Mouse (Mus musculus) gonadal fat pad, adult 2 months (tissue): ENCODE data around the gene Tmem254b. TPM values are rescaled to one million over a fixed set of nuclear protein-coding genes. Genes with fewer than 3 reads are reported as not detected.
"Not testable (repeated sequence)": the region's sequence is repeated elsewhere in the genome, so short reads cannot be mapped to it uniquely, and the experiment has no call there.

Experiments used
- DNase-seq: peaks from one replicate; pipeline ENCODE4 v3.0.0-alpha.2; 2012; ENCODE audit warnings: low read depth
- polyA plus RNA-seq: library from polyadenylated mRNA; depleted of rRNA; stranded (reverse); fragments of >200 nt; gene quantifications from 2 replicates; pipeline ENCODE4 v1.2.3, GENCODE M21; 2012; rRNA removed

The Tmem254b gene
- polyA plus RNA-seq, result 67.9 and 80.1 TPM in 2 replicates

- not testable (repeated sequence) for DNase-seq
Measured at GRCm38 (mm10) chr14:26206926-26207247, at the start of gene Tmem254b. Tmem254b (minus strand) TSS chr14:26207041.

- not testable (repeated sequence) for DNase-seq
Measured at GRCm38 (mm10) chr14:26237183-26237582, 30.3 kb upstream of the Tmem254b start.

GRCm38 (mm10) chr14:26216233-26217000 lies 9.6 kb upstream of the Tmem254b start:
- DNase-seq, result not testable (repeated sequence)

- not testable (repeated sequence) for DNase-seq
Measured at GRCm38 (mm10) chr14:26206197-26206925, 480 bp downstream of the Tmem254b start.

- not testable (repeated sequence) for DNase-seq
Measured at GRCm38 (mm10) chr14:26197851-26198250, 9.0 kb downstream of the Tmem254b start.

- DNase-seq, result not testable (repeated sequence)
Measured at GRCm38 (mm10) chr14:26188361-26188760, 18.5 kb downstream of the Tmem254b start.

GRCm38 (mm10) chr14:26186638-26187037 lies 20.2 kb downstream of the Tmem254b start:
- DNase-seq, result not testable (repeated sequence)

GRCm38 (mm10) chr14:26182380-26182779 lies 24.5 kb downstream of the Tmem254b start, which contains the start of gene Plac9b:
Plac9b (minus strand) TSS chr14:26182480.
- not testable (repeated sequence) for DNase-seq

- DNase-seq, result not testable (repeated sequence)
Measured at GRCm38 (mm10) chr14:26181660-26182059, 25.2 kb downstream of the Tmem254b start.

- DNase-seq, result not testable (repeated sequence)
Measured at GRCm38 (mm10) chr14:26175028-26175427, 31.8 kb downstream of the Tmem254b start.

GRCm38 (mm10) chr14:26173955-26174354 lies 32.9 kb downstream of the Tmem254b start:
- not testable (repeated sequence) for DNase-seq

- DNase-seq, result not testable (repeated sequence)
Measured at GRCm38 (mm10) chr14:26165266-26165665, 41.6 kb downstream of the Tmem254b start.

GRCm38 (mm10) chr14:26162423-26162822 lies 44.4 kb downstream of the Tmem254b start:
- DNase-seq, result not testable (repeated sequence)

GRCm38 (mm10) chr14:26161156-26161555 lies 45.7 kb downstream of the Tmem254b start:
- DNase-seq, result not testable (repeated sequence)

- not testable (repeated sequence) for DNase-seq
Measured at GRCm38 (mm10) chr14:26156032-26156431, 50.8 kb downstream of the Tmem254b start.

Other genes starting within 250 kb of the Tmem254b start
- 0.16 and 0.41 TPM in 2 replicates for gene Duxbl1, start 228.5 kb downstream of the Tmem254b start, polyA plus RNA-seq
- gene Gm9780, start 164.3 kb downstream of the Tmem254b start, polyA plus RNA-seq, result 318 and 347 TPM in 2 replicates
- 101 and 111 TPM in 2 replicates for gene Tmem254c, start 139.7 kb downstream of the Tmem254b start, polyA plus RNA-seq
- not detected in 2 replicates for gene Cphx2, start 125.5 kb downstream of the Tmem254b start, polyA plus RNA-seq
- gene Cphx3, start 124.7 kb downstream of the Tmem254b start, polyA plus RNA-seq, result 0.11 TPM in 1 of 2 replicates, not detected in the other
- 0.15 and 0.89 TPM in 2 replicates for gene Duxbl2, start 88.7 kb downstream of the Tmem254b start, polyA plus RNA-seq
- 75.4 and 85.4 TPM in 2 replicates for gene Plac9b, start 24.6 kb downstream of the Tmem254b start, polyA plus RNA-seq
- 0.35 and 1.1 TPM in 2 replicates for gene Duxbl3, start 50.9 kb upstream of the Tmem254b start, polyA plus RNA-seq